Mouse (Mus musculus): ENCODE measurements around the gene Slc25a4. TPM values are rescaled to one million over a fixed set of nuclear protein-coding genes. Genes with fewer than 3 reads are reported as not detected.

Slc25a4 gene
- polyA plus RNA-seq, 1 experiment from 2014 or later: 582 TPM

GRCm38 (mm10) chr8:46212194-46212593 is 1.1 kb upstream of the Slc25a4 start:
- Histone ChIP-seq H3K9me3 (ENCODE audit: control insufficient read depth, low read length) (no peaks in the 10 kb centered on the region), H3K4me3 (ENCODE audit: low read depth, low read length) (no peak overlapping the region), H3K4me2 (ENCODE audit: low read depth, low read length) (0 out of 2 replicates have a peak overlapping the region, but pooled peaks have one; percentile 81), H3K27me3 (replicated peaks; ENCODE audit: control insufficient read depth, insufficient read depth, low read length) (no peaks in the 10 kb centered on the region), H3K36me3 (ENCODE audit: control insufficient read depth, insufficient read depth, low read length) (peaks cover 22% of the 10 kb centered on the region), H3K9ac (ENCODE audit: low read depth, low read length) (no peak overlapping the region), H3K27ac (replicated peaks; ENCODE audit: low read depth, low read length) (no peak overlapping the region), H3K4me1 (ENCODE audit: control insufficient read depth, insufficient read depth, low read length) (peaks cover 17% of the 10 kb centered on the region)
- 50% methylated on average over 7 of the region's 7 CpGs for WGBS
- ATAC-seq (ENCODE audit: low read depth) (no peak), DNase-seq (ENCODE audit: low spot score) (no peak)

- DNase-seq (ENCODE audit: low spot score): no peak
- H3K9me3 ChIP-seq (ENCODE audit: control insufficient read depth, low read length): no peaks in the 10 kb centered on the region
These were observed 557 bp upstream of the Slc25a4 start for GRCm38 (mm10) chr8:46211611-46212071.

GRCm38 (mm10) chr8:46209057-46209456 is 2.0 kb downstream of the Slc25a4 start:
- 52% methylated on average over 15 of the region's 15 CpGs for WGBS
- Histone ChIP-seq H3K4me2 (ENCODE audit: low read depth, low read length) (peak overlapping the region; percentile 81), H3K4me3 (ENCODE audit: low read depth, low read length) (peak overlapping the region; percentile 93), H3K27ac (replicated peaks; ENCODE audit: low read depth, low read length) (no peak overlapping the region), H3K4me1 (ENCODE audit: control insufficient read depth, insufficient read depth, low read length) (peaks cover 21% of the 10 kb centered on the region), H3K36me3 (ENCODE audit: control insufficient read depth, insufficient read depth, low read length) (peaks cover 47% of the 10 kb centered on the region), H3K9me3 (ENCODE audit: control insufficient read depth, low read length) (no peaks in the 10 kb centered on the region), H3K27me3 (replicated peaks; ENCODE audit: control insufficient read depth, insufficient read depth, low read length) (no peaks in the 10 kb centered on the region), H3K9ac (ENCODE audit: low read depth, low read length) (peak overlapping the region; percentile 93)
- ATAC-seq (ENCODE audit: low read depth) (no peak), DNase-seq (ENCODE audit: low spot score) (no peak)

More at GRCm38 (mm10) chr8:46211611-46212071, 557 bp upstream of the Slc25a4 start:
- H3K36me3 ChIP-seq (ENCODE audit: control insufficient read depth, insufficient read depth, low read length): peaks cover 28% of the 10 kb centered on the region
- H3K27me3 ChIP-seq (replicated peaks; ENCODE audit: control insufficient read depth, insufficient read depth, low read length): no peaks in the 10 kb centered on the region
- H3K4me3 ChIP-seq (ENCODE audit: low read depth, low read length): peak overlapping the region; percentile 93
- peaks cover 21% of the 10 kb centered on the region for H3K4me1 ChIP-seq (ENCODE audit: control insufficient read depth, insufficient read depth, low read length)
- 8% methylated on average over 13 of the region's 13 CpGs for WGBS
- ATAC-seq (ENCODE audit: low read depth): no peak
- peak overlapping the region; percentile 93 for H3K9ac ChIP-seq (ENCODE audit: low read depth, low read length)
- peak overlapping the region; percentile 81 for H3K4me2 ChIP-seq (ENCODE audit: low read depth, low read length)
- peak overlapping the region; percentile 96 for H3K27ac ChIP-seq (replicated peaks; ENCODE audit: low read depth, low read length)

- Histone ChIP-seq H3K9me3 (ENCODE audit: control insufficient read depth, low read length) (no peaks in the 10 kb centered on the region), H3K4me3 (ENCODE audit: low read depth, low read length) (peak overlapping the region; percentile 93), H3K27me3 (replicated peaks; ENCODE audit: control insufficient read depth, insufficient read depth, low read length) (no peaks in the 10 kb centered on the region), H3K27ac (replicated peaks; ENCODE audit: low read depth, low read length) (no peak overlapping the region), H3K9ac (ENCODE audit: low read depth, low read length) (0 out of 2 replicates have a peak overlapping the region, but pooled peaks have one; percentile 6), H3K4me2 (ENCODE audit: low read depth, low read length) (peak overlapping the region; percentile 81), H3K36me3 (ENCODE audit: control insufficient read depth, insufficient read depth, low read length) (peaks cover 54% of the 10 kb centered on the region), H3K4me1 (ENCODE audit: control insufficient read depth, insufficient read depth, low read length) (peaks cover 21% of the 10 kb centered on the region)
- DNase-seq (ENCODE audit: low spot score) (peak; percentile 41), ATAC-seq (ENCODE audit: low read depth) (no peak)
- 56% methylated on average over 12 of the region's 12 CpGs for WGBS
These were observed 2.7 kb downstream of the Slc25a4 start for GRCm38 (mm10) chr8:46208354-46208753.

GRCm38 (mm10) chr8:46206107-46206506 is 5.0 kb downstream of the Slc25a4 start:
- ATAC-seq (ENCODE audit: low read depth) (no peak), DNase-seq (ENCODE audit: low spot score) (no peak)
- no peak overlapping the region for H3K4me3 ChIP-seq (ENCODE audit: low read depth, low read length)
- H3K4me2 ChIP-seq (ENCODE audit: low read depth, low read length): no peak overlapping the region
- WGBS: 54% methylated on average over 6 of the region's 6 CpGs
- no peaks in the 10 kb centered on the region for H3K27me3 ChIP-seq (replicated peaks; ENCODE audit: control insufficient read depth, insufficient read depth, low read length)
- H3K4me1 ChIP-seq (ENCODE audit: control insufficient read depth, insufficient read depth, low read length): peaks cover 21% of the 10 kb centered on the region
- H3K27ac ChIP-seq (replicated peaks; ENCODE audit: low read depth, low read length): peak overlapping the region; percentile 41; the same call in 1 of the 2 replicates
- 0 out of 2 replicates have a peak overlapping the region, but pooled peaks have one; percentile 19 for H3K9ac ChIP-seq (ENCODE audit: low read depth, low read length)
- H3K9me3 ChIP-seq (ENCODE audit: control insufficient read depth, low read length): no peaks in the 10 kb centered on the region
- H3K36me3 ChIP-seq (ENCODE audit: control insufficient read depth, insufficient read depth, low read length): peaks cover 64% of the 10 kb centered on the region

GRCm38 (mm10) chr8:46204974-46205640 is 6.0 kb downstream of the Slc25a4 start:
- Histone ChIP-seq H3K4me1 (ENCODE audit: control insufficient read depth, insufficient read depth, low read length) (peaks cover 21% of the 10 kb centered on the region), H3K36me3 (ENCODE audit: control insufficient read depth, insufficient read depth, low read length) (peaks cover 64% of the 10 kb centered on the region), H3K27ac (replicated peaks; ENCODE audit: low read depth, low read length) (peak overlapping the region; percentile 18; the same call in 1 of the 2 replicates), H3K4me3 (ENCODE audit: low read depth, low read length) (no peak overlapping the region), H3K27me3 (replicated peaks; ENCODE audit: control insufficient read depth, insufficient read depth, low read length) (no peaks in the 10 kb centered on the region), H3K9ac (ENCODE audit: low read depth, low read length) (no peak overlapping the region), H3K4me2 (ENCODE audit: low read depth, low read length) (no peak overlapping the region), H3K9me3 (ENCODE audit: control insufficient read depth, low read length) (no peaks in the 10 kb centered on the region)
- no peak for ATAC-seq (ENCODE audit: low read depth)
- DNase-seq (ENCODE audit: low spot score): no peak
- 62% methylated on average over 9 of the region's 9 CpGs for WGBS

- 85% methylated on average over 3 of the region's 3 CpGs for WGBS
- no peak overlapping the region for H3K4me2 ChIP-seq (ENCODE audit: low read depth, low read length)
- ATAC-seq (ENCODE audit: low read depth): no peak
- no peak overlapping the region for H3K4me3 ChIP-seq (ENCODE audit: low read depth, low read length)
- peaks cover 62% of the 10 kb centered on the region for H3K36me3 ChIP-seq (ENCODE audit: control insufficient read depth, insufficient read depth, low read length)
- DNase-seq (ENCODE audit: low spot score): no peak
- H3K9ac ChIP-seq (ENCODE audit: low read depth, low read length): no peak overlapping the region
- H3K9me3 ChIP-seq (ENCODE audit: control insufficient read depth, low read length): no peaks in the 10 kb centered on the region
- H3K4me1 ChIP-seq (ENCODE audit: control insufficient read depth, insufficient read depth, low read length): peaks cover 16% of the 10 kb centered on the region
- no peaks in the 10 kb centered on the region for H3K27me3 ChIP-seq (replicated peaks; ENCODE audit: control insufficient read depth, insufficient read depth, low read length)
- no peak overlapping the region for H3K27ac ChIP-seq (replicated peaks; ENCODE audit: low read depth, low read length)
These were observed 6.8 kb downstream of the Slc25a4 start for GRCm38 (mm10) chr8:46204301-46204700.

GRCm38 (mm10) chr8:46202350-46202749 is 8.7 kb downstream of the Slc25a4 start:
- WGBS: 88% methylated on average over 6 of the region's 6 CpGs
- Histone ChIP-seq H3K9ac (ENCODE audit: low read depth, low read length) (no peak overlapping the region), H3K27ac (replicated peaks; ENCODE audit: low read depth, low read length) (no peak overlapping the region), H3K4me3 (ENCODE audit: low read depth, low read length) (no peak overlapping the region), H3K27me3 (replicated peaks; ENCODE audit: control insufficient read depth, insufficient read depth, low read length) (no peaks in the 10 kb centered on the region), H3K4me2 (ENCODE audit: low read depth, low read length) (no peak overlapping the region), H3K4me1 (ENCODE audit: control insufficient read depth, insufficient read depth, low read length) (peaks cover 4% of the 10 kb centered on the region; the same call in 1 of the 2 replicates), H3K9me3 (ENCODE audit: control insufficient read depth, low read length) (no peaks in the 10 kb centered on the region), H3K36me3 (ENCODE audit: control insufficient read depth, insufficient read depth, low read length) (peaks cover 43% of the 10 kb centered on the region)
- ATAC-seq (ENCODE audit: low read depth): no peak
- DNase-seq (ENCODE audit: low spot score): no peak

GRCm38 (mm10) chr8:46197673-46198072 is 13.4 kb downstream of the Slc25a4 start:
- Histone ChIP-seq H3K9me3 (ENCODE audit: control insufficient read depth, low read length) (no peaks in the 10 kb centered on the region), H3K4me2 (ENCODE audit: low read depth, low read length) (no peak overlapping the region), H3K27ac (replicated peaks; ENCODE audit: low read depth, low read length) (no peak overlapping the region), H3K27me3 (replicated peaks; ENCODE audit: control insufficient read depth, insufficient read depth, low read length) (no peaks in the 10 kb centered on the region), H3K36me3 (ENCODE audit: control insufficient read depth, insufficient read depth, low read length) (peaks cover 34% of the 10 kb centered on the region), H3K4me1 (ENCODE audit: control insufficient read depth, insufficient read depth, low read length) (no peaks in the 10 kb centered on the region), H3K9ac (ENCODE audit: low read depth, low read length) (no peak overlapping the region), H3K4me3 (ENCODE audit: low read depth, low read length) (no peak overlapping the region)
- 82% methylated on average over 5 of the region's 5 CpGs for WGBS
- DNase-seq (ENCODE audit: low spot score) (no peak), ATAC-seq (ENCODE audit: low read depth) (no peak)
